8 mouse cellular contexts compared by ENCODE assay signal in the genomic region with DNA sequence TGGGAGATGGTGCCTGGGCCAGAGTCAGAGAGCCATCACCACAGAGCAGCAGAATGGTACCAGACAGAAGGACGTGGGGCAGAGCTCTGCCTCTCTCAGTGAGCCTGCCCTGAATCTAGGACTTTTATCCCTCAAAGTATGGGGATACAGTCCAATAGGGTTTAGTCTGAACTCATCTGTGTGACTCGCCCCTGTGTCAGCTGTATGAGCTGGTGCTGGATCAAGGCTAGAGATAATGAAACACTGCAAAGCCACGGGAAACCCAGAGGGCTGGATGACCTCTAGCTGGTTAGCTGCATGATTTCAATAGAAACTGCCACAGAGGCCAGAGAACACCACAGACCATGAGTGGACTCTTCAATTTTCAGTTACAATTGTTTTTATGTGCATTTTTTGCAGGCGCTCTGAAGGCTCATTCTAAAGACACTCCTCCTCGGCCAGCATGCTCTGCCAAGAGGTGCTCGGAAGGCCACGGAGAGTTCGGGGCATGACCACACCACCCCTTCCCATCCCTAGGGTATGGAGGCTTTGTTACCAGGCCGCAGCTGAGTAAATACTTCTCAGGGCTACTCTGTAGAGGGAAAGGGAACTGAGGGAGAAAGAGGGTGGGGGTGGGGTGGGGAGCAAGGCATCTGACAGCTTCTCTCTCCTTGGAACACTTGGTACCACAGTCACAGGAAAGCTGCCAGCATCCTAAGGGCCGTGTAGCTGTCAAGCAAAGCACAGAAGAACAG. TPM values are rescaled to one million over a fixed set of nuclear protein-coding genes. Genes with fewer than 3 reads are reported as not detected.
A peak's percentile ranks its signal among the peaks of the same experiment; 100 is the strongest.
DNase-seq lines count a peak whose midpoint lies in the region; ATAC-seq and TF ChIP-seq lines count a peak whose summit lies in the region.
"Had no signal": no experiment of that assay in that cellular context is flagged by ENCODE, and none has a peak within 500 bp of the region (broad histone marks: within the 10 kb centered on the region; RNA-seq: fewer than 3 reads in every experiment).

No protein-coding gene starts in this region.

- H3K4me1 ChIP-seq in limb, embryonic 12.5 days (replicated peaks) = peaks cover 12% of the 10 kb centered on the region; the same call in 1 of the 2 replicates
- peaks cover 19% of the 10 kb centered on the region for H3K4me1 ChIP-seq in limb, embryonic 10.5 days
- peaks cover 2% of the 10 kb centered on the region; the same call in 1 of the 2 replicates for H3K4me1 ChIP-seq in lung, embryonic 14.5 days (ENCODE audit: insufficient read depth)
- H3K4me1 ChIP-seq in stomach, postnatal 0 days (replicated peaks; ENCODE audit: control insufficient read depth, insufficient read depth) = peaks cover 3% of the 10 kb centered on the region; the same call in 1 of the 2 replicates

- no peak overlapping the region for H3K9ac ChIP-seq in limb, embryonic 12.5 days (replicated peaks)
- no peak overlapping the region for H3K9ac ChIP-seq in lung, embryonic 14.5 days
- no peak overlapping the region for H3K9ac ChIP-seq in stomach, postnatal 0 days (ENCODE audit: low read length)

- DNase-seq in limb, embryonic 10.5 days (ENCODE audit: low spot score) = no peak
- peak; percentile 48 for DNase-seq in embryo, embryonic 9.5 days (ENCODE audit: extremely low spot score)
- peak; percentile 47 for DNase-seq in lung, embryonic 14.5 days
- DNase-seq in stomach, postnatal 0 days (ENCODE audit: low spot score) = no peak
- DNase-seq in spleen, postnatal 36 days (ENCODE audit: low spot score in 2 of 2) = no peak
- DNase-seq in cerebellum, postnatal 4 days (ENCODE audit: low spot score in 2 of 2) = no peak

- WGBS in limb, embryonic 12.5 days = 74% methylated on average over 10 of the region's 10 CpGs
- WGBS in limb, embryonic 10.5 days = 80% methylated on average over 10 of the region's 10 CpGs
- WGBS in lung, embryonic 14.5 days = 28% methylated on average over 10 of the region's 10 CpGs
- 42% methylated on average over 10 of the region's 10 CpGs for WGBS in stomach, postnatal 0 days

- no peak for ATAC-seq in limb, embryonic 12.5 days (ENCODE audit: insufficient number of reproducible peaks, insufficient read depth, low FRiP score, low TSS enrichment, low read depth)
- ATAC-seq in lung, embryonic 14.5 days (ENCODE audit: insufficient read depth) = peak; percentile 67
- peak; percentile 47; the same call in 1 of the 2 replicates for ATAC-seq in stomach, postnatal 0 days (ENCODE audit: low FRiP score, low TSS enrichment)

- TF ChIP-seq EP300 in stomach, postnatal 0 days (optimal IDR thresholded peaks at IDR 0.05) = no peak

- H3K27me3 ChIP-seq in limb, embryonic 12.5 days = no peaks in the 10 kb centered on the region
- H3K27me3 ChIP-seq in limb, embryonic 10.5 days (ENCODE audit: low read depth, poor library complexity, severe bottlenecking) = no peaks in the 10 kb centered on the region
- no peaks in the 10 kb centered on the region for H3K27me3 ChIP-seq in lung, embryonic 14.5 days (ENCODE audit: insufficient read depth, low read length)
- H3K27me3 ChIP-seq in stomach, postnatal 0 days (ENCODE audit: control insufficient read depth, insufficient read depth, low read length) = no peaks in the 10 kb centered on the region

- H3K27ac ChIP-seq in limb, embryonic 12.5 days = peak overlapping the region; percentile 59
- H3K27ac ChIP-seq in limb, embryonic 10.5 days = no peak overlapping the region
- peak overlapping the region; percentile 67 for H3K27ac ChIP-seq in lung, embryonic 14.5 days (ENCODE audit: low read depth)
- H3K27ac ChIP-seq in stomach, postnatal 0 days (replicated peaks) = 0 out of 2 replicates have a peak overlapping the region, but pooled peaks have one; percentile 13

- H3K4me3 ChIP-seq in limb, embryonic 12.5 days (replicated peaks) = no peak overlapping the region
- H3K4me3 ChIP-seq in limb, embryonic 10.5 days = no peak overlapping the region
- H3K4me3 ChIP-seq in lung, embryonic 14.5 days (ENCODE audit: low read depth, low read length) = no peak overlapping the region
- no peak overlapping the region for H3K4me3 ChIP-seq in stomach, postnatal 0 days (ENCODE audit: low read depth, low read length)
- H3K4me3 ChIP-seq: megakaryocyte, embryonic 14.5 days had no signal

- TF ChIP-seq CTCF in lung, embryonic 14.5 days (IDR thresholded peaks at IDR 0.05; ENCODE audit: low read depth) = no peak
- no peak for TF ChIP-seq CTCF in stomach, postnatal 0 days (IDR thresholded peaks at IDR 0.05; ENCODE audit: low read depth)

- H3K4me2 ChIP-seq in limb, embryonic 12.5 days = no peak overlapping the region
- H3K4me2 ChIP-seq in lung, embryonic 14.5 days = no peak overlapping the region
- no peak overlapping the region for H3K4me2 ChIP-seq in stomach, postnatal 0 days (replicated peaks; ENCODE audit: low read depth)

- H3K9me3 ChIP-seq in limb, embryonic 12.5 days = no peaks in the 10 kb centered on the region
- no peaks in the 10 kb centered on the region for H3K9me3 ChIP-seq in limb, embryonic 10.5 days (replicated peaks)
- H3K9me3 ChIP-seq in lung, embryonic 14.5 days (ENCODE audit: low read depth, low read length) = no peaks in the 10 kb centered on the region
- H3K9me3 ChIP-seq in stomach, postnatal 0 days (ENCODE audit: control insufficient read depth, low read length) = no peaks in the 10 kb centered on the region

- no peaks in the 10 kb centered on the region for H3K36me3 ChIP-seq in limb, embryonic 12.5 days
- H3K36me3 ChIP-seq in limb, embryonic 10.5 days = peaks cover 9% of the 10 kb centered on the region; the same call in 1 of the 2 replicates
- H3K36me3 ChIP-seq in lung, embryonic 14.5 days (ENCODE audit: insufficient read depth) = no peaks in the 10 kb centered on the region
- H3K36me3 ChIP-seq in stomach, postnatal 0 days (ENCODE audit: control insufficient read depth, insufficient read depth, low read length) = no peaks in the 10 kb centered on the region

RNA-seq across cellular contexts. Expression of a gene that starts 48.0 kb away (rescaled TPM):
- 99.9 and 108 TPM in 2 replicates for polyA plus RNA-seq in limb, embryonic 12.5 days (2016; fragmentation: Nextera tagmentation; extraction: Ambion mirVana)
- 101 and 113 TPM in 2 replicates for polyA plus RNA-seq in limb, embryonic 10.5 days (2016; fragmentation: Nextera tagmentation; extraction: Ambion mirVana)
- polyA plus RNA-seq in lung, embryonic 14.5 days (2014; fragmentation: Nextera tagmentation; extraction: Ambion mirVana) = 81.1 and 81.2 TPM in 2 replicates
- polyA plus RNA-seq in stomach, postnatal 0 days (2015; fragmentation: Nextera tagmentation; extraction: Ambion mirVana) = 46.7 and 48.1 TPM in 2 replicates

RNA-seq across cellular contexts. Expression of a gene that starts 57.0 kb away (rescaled TPM):
- polyA plus RNA-seq in limb, embryonic 12.5 days (2016; fragmentation: Nextera tagmentation; extraction: Ambion mirVana) = 44.7 and 44.8 TPM in 2 replicates
- 23.6 and 37.0 TPM in 2 replicates for polyA plus RNA-seq in limb, embryonic 10.5 days (2016; fragmentation: Nextera tagmentation; extraction: Ambion mirVana)
- 41.2 and 46.9 TPM in 2 replicates for polyA plus RNA-seq in lung, embryonic 14.5 days (2014; fragmentation: Nextera tagmentation; extraction: Ambion mirVana)
- polyA plus RNA-seq in stomach, postnatal 0 days (2015; fragmentation: Nextera tagmentation; extraction: Ambion mirVana) = 46.2 and 52.2 TPM in 2 replicates

Comparison
In these comparisons a context has a peak if more than half of its experiments do, and no peak if none do; other contexts are left out.
1. DNase-seq: peak in embryo, embryonic 9.5 days (single experiment) and lung, embryonic 14.5 days (single experiment); none in limb, embryonic 10.5 days (single experiment), stomach, postnatal 0 days (single experiment), spleen, postnatal 36 days (0 of 2) and cerebellum, postnatal 4 days (0 of 2).